Mouse (Mus musculus) CD8-positive naive resting alpha-beta T cell, adult 2 months (primary cell): ENCODE measurements around the gene Nhs.
"Not testable (repeated sequence)": the region's sequence is repeated elsewhere in the genome, so short reads cannot be mapped to it uniquely, and the experiment has no call there.

ENCODE experiments used
- DNase-seq, 2 experiments: peaks; one replicate each; pipeline ENCODE4 v3.0.0; 2022; ENCODE audit warnings: low read depth in 2 of 2, low spot score in 2 of 2

Nhs gene

DNA sequence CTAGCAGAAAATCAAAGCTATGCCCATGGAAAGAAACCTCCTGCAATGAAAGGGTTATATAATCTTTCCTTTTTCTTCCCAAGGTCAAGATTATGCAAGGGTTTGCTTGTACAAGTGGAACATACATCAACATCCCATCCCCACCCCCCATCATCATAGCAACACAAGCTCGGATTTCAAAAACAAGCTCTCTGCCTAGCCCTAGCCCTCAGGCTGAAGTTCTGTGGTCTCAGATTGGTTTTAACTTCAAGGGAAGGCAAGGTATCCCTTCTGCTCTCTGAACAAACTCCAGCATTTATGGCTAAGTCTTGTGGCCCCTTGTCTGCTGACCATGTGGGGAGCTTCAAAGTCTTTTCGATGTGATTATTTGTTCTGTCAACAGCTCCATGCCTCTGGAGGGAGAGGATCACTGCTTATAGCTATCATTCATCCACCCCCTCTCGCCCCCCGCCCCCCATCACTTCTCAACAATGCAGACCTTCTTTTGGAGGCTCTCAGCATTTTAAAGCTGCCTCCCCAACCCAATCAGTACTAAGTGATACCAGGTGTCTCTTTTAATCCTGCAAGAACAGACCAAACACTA is 216.3 kb downstream of the Nhs start:
- DNase-seq, result no peak

DNA sequence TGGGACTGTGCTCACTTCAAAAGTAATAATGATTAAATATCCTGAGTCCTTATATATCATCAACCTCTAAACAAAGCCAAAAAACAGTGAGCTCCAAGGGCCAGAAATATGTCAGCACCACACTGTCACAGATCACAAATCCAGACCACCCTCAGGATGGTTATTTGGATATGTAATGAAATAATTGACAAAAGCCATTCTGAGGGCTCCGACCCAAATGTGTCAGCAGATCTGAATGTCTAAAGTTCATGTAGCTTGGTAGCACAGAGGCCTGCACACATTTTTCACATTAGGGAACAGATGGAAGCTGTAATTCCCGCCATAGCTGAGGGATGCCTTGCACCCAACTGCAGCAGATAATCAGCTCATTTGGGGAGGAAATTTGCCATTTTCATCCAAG is 218.8 kb downstream of the Nhs start:
- DNase-seq, result no peak

DNA sequence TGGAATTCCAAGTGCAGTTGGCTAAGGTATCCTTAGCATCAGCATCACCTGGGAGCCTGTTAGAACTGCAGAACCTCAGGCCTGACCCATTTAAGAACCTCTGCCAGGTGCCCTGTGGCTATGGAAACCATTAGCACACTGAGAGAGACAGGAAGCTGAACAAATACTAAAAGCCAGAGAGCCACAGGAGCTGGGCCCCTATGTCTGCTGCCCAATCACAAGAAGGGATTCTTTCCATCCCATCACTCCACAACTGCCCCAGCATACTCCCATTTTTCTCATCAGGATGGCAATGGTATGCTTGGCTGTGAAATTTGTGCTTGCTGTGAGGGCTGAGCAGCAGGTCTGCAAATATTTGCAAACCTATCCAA is 232.9 kb downstream of the Nhs start:
- DNase-seq, result no peak

DNA sequence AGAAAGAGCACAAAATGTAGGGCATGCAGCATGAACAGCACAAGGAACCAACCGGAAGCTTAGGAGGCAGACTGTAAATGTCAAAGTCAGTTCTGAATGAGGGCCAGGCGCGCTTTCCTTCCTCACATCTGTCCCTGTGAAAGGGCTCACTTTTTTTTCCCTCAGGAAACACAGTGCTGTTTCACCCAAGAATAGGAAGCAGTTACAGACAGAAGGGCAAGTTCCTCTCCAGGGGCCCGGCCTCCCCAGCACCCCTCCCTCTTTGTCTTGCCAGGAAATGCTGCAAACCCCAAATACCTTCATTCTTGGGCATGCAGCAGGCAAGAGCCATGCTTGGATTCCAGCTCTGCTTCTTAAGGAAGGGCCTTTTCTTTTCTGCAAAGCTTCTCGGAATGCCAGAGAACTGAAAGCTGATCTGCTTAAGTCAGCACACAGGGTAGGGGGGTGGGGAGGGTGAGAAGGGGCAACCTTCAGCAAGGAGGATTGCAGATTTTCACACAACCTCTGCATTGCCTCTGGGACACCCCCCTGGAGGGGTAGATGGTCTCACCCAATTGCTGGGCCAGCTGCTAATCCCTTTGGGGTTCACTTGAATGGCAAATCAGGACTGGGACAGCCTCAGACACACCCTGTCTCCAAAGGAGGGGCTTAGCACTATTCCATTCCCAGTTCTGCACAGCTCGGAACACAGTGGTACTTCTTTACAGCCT is 233.4 kb downstream of the Nhs start:
- DNase-seq, result no peak

DNA sequence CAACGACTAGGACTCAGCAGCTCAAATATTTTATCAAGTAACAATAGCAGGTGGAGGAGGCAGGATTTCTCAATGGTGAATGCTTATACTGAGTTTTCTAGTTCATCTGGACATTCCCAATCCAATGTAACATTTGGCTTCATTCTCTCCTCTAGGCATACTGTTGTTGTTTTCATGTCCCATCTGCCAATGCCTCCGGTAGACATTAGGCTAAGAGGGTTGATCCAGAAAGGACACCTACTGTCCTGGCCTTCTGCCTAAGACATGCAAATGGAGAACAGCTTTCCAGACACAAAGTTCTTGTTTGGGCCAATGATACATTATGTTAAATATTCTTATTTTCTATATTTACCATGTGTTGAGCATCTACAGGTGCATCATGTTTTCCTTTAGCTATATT is 236.9 kb downstream of the Nhs start:
- DNase-seq, result no peak

DNA sequence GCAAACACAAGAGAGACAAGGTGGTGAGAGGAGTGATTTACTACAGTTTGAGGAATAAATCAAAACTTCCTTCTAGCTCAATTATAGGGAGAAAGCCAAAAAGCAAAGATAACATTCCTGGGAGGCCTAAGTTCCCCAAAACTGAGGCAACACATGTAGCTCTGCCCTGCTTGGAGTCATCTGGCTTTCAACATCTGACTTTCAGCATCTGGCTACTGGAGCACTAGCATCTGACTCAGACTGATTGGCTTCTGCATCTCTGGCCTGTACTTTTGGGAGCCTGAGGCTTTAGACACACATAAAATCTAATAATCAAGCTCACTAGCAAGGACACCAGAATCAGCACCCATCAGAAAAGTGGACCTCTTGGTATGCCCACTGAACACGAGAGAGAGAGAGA is 237.9 kb downstream of the Nhs start:
- DNase-seq, result no peak

DNA sequence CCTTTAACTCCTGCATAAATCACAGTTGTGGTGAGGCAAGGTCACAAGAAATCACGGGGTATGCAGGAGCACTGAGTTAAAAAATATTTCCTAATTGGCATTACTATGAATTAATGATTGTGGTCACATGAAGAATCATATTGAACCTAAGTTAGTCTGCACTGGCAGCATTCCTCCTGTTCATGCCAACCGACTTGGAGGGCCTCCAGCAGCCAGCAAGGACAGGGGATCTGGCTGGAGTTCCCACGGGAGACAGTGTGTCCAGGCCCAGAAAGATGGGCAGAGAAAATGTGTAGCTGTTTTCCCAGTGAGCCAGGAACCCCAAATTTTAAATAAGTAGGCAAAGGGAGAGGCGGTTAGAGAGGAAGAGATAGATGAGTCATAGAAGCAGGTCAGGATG is 249.6 kb downstream of the Nhs start:
- no peak for DNase-seq

DNA sequence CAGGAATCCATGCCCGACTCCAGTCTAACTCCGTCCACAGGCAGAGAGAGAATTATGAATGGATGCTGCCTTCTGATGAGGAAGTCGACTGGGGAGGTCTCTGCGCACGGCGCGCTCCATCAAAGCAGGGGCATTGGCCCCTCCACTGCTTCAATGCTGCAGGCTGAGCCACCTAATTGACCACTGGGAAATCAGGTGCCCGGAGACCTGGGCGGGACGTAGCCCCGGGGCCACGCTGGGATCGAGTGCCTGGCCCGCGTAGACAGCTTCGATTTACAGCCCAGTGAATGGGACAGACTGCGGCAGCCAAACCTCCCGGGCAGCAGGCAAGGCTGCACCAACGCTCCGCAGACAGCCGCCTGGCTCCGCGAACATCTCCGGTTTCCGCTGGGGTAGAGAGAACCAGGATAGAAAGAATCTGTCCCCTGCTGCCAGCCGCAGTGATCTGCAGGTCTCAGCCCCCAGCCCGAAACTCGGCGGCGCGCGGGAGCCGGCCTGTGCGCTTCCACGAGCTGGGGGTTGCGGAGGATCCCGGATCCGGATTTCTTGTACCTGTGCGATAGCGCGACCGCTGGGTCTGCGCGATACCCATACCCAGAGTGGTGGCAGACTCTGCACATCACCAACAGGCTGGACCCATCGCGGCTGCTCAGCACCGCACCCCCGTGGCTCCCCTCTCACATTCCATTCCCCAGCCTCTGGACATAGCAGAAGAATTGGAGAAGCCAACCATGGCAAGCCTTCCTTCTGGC is 250.7 kb downstream of the Nhs start:
- DNase-seq, result no peak

DNA sequence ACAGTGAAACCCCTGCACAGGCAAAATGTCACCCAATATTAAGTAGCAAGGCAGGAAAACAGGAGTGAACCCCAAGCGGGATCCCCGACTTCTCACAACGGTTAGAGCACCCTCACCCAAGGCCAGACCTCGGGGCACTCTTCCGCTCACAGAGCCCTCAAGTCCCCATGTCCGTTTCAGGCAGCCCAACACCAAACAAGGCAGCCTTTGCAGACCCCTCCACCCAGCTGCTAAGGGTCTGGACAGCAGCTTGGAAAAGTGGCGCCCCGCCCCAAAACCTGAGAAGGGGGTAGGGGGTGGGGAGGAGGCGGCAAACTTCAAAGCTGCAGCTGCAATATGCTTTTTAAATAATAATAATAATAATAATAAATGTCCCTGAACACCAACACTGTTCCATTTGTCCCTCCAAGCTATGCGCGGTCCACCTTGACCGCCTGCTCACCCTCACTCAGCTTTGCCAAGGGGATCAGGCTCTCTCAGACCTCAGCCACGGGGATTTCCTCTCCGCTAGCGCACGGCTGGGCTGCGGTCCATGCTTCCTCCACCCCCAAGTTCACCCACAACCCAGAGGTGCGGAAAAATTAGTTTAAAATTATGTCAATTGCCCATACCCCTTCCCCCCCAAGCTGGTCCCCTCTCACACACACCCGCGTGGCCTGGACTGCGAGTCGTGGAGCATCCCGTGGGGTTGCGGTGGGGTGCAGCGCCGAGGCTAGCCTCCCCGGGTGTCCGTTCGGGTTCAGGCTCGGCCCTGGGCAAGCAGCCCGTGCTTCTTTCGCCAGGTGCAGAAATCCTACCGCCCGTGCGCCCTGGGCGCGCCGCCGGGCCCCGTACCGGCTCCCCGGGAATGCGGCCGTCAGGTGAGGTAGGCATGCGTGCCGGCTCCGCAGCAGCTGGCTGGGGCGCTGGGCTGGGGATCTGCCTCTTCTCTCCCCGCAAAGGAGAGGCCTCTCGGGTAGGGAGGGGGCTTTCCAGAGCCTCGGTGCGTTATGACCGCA is 251.6 kb downstream of the Nhs start:
- no peak for DNase-seq

DNA sequence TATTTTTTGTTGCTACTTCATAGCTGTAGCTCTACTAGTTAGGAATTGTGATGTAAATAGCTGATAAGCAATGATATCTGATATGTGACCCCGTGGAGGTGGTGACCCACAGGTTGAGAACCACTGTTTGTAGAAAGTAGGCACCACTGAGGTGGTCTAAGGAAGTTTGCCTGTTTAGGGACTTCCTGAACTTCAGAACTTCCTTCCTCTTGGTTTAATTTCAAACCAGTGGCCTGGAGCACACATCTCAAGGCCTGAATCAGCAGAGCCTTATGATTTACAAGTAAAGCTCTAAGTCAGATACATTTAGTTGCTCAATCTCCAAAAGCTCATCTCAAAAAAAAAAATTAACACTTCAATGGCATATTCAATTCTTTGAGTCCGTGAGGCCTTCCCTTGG is 265.1 kb downstream of the Nhs start:
- no peak for DNase-seq

DNA sequence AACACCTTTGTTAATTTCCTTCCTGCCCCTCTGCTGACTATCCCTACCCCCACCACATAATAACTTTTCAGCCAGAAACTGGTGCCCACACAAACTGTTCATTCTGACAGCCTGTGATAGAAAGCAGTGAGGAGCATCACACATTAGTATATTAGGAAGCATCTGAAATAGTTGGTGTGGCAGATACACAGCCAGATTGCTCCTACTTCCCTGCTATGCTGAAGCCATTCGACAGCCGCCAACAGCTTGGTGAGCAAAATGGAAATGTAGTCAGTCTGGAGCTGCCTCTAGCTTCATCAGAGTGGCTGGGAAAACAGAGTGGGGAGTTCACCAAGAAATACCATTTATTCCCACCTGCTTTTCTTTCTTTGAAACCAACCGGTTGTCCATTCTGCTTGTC is 275.9 kb downstream of the Nhs start:
- DNase-seq, result no peak

DNA sequence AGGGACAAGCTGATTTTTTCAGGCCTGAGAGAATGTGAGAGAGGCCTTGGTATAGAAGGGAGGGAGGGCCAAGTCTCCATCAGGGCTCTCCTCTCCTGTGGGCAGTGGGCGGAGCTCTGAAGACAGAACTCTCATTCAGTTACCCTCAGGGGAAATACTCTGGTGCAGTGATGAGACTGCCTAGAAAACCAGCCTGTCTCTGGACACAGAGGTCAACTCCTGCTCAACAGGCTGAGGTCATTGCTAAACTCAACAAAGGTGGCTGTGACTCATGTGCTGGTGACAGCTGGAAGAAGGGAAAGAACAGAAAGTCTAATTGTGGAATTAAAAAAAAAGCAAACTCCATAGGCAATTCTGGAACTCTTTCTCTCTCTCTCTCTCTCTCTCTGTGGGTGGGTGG is 282.4 kb downstream of the Nhs start:
- no peak for DNase-seq

DNA sequence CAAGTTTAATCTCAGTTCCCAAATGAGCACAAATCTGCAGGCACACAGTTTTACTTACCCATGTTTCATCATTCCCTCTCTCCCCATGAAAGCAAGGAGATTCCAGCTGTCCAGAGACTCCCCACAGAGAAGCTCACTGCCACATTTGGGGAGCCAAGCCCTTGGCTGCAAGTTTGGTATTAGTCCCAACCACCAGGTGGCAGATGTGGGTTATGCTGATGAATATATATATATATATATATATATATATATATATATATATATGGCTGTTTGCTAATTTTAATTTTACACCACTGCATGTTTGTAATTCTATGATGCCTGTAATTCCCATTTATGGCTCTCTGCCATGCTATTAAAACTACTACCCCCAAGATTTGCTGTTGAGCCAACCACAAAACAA is 286.0 kb downstream of the Nhs start:
- DNase-seq, result no peak

DNA sequence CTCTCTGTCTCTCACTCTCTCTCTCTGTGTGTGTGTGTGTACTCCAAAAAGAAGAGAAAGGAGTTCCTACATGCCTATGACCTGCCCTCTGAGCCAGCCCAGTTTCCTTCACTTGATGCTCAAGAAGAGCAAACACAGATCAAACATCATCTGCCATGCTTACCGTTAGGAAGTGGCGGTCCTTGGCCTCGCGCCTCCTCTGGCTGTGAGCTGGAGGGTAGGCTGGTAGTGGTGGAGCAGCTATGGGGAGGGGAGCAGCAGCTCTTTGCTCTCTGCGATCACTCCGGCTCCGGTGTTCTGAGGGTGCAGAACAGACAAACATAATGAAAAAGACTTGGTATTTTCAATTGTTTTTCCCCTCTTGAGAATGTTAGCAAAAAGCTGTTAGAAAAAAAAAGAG is 288.2 kb downstream of the Nhs start:
- DNase-seq, result no peak

DNA sequence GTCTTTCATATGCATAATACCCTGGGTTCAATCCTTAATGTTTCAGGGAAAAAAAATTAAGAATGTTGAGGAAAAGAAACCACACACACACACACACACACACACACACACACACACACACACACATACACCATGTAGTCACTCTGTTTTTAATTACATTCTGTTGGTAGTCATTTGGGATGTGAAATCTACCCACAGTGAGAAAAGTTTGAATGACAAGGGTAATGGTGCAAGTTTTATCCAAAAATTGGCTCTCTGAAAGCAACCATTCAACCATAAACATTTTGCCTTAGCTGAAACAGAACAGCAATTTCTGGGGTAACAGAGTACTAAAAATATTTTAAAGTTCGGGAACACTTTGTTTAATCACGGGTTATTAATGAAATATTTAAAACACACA is 303.9 kb downstream of the Nhs start:
- no peak for DNase-seq

DNA sequence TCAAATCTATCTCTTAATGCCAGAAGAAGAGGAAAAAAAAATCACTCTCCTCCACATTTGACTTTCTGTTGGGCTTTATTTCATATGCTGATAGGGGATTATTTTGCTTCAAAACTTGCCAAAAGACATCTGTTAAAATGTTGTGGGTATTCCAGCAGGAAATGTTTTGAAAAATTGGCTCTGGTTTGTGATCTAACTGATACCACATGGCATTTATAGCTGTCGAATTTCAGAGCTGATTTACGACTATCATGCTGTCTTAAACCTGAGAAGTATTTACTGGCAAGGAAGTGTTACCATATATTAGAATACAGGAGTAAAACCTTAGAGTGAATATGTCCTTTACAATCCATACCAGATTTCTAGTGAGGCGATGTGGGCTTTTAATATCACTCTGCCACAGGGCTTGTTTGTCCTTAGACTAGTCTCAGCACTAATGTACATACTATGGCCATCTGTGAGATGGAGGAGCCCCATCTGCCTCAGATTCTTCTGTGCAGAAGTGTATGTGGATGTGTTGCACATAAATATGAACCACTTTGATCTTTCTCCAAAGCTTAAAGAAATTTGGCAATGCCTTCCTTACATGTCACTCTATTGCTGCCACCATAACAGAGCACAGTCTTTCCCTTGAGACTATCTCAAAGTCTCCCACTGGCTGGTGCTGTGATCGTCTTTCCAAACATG is 305.8 kb downstream of the Nhs start:
- DNase-seq, result no peak

DNA sequence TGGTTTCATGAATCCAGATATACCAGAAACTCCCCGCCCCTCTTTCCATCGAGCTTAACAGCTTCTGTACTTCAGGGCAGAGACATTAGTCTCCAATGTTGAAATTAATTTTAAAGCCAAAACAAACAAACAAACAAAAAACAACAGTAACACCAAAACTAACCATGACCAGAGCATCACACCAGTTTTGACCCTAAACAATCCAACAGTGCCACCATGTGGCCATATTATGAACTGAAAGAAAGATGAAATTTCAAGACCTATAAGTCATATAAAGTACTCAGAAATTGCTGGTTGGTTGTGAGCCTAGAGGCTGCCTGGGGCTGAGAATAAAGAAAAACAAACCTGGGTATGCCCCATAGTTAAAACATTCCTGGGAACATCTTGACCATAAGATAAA is 333.3 kb downstream of the Nhs start:
- DNase-seq, result not testable (repeated sequence)

DNA sequence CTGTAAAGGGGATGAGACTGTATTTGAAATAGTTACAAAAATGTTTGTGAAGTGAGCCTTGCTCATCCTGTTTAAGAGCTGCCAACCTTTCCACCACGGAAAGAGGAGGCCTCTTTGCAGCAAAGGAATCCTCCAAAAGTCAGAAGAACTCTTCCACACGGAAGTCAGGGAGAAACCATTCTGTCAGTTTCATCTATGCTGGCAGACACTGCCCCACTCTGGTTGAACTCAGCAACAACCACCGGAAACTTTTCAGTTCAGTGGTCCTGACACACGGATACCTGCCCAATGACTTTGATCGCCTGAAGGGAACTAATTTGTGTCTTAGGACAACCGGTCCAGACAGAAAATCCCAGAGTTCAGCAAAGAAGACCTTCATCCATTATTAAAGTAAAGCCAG is 369.3 kb downstream of the Nhs start:
- DNase-seq, result no peak
